ENCODE assay signal across 11 mouse cellular contexts in the genomic region with DNA sequence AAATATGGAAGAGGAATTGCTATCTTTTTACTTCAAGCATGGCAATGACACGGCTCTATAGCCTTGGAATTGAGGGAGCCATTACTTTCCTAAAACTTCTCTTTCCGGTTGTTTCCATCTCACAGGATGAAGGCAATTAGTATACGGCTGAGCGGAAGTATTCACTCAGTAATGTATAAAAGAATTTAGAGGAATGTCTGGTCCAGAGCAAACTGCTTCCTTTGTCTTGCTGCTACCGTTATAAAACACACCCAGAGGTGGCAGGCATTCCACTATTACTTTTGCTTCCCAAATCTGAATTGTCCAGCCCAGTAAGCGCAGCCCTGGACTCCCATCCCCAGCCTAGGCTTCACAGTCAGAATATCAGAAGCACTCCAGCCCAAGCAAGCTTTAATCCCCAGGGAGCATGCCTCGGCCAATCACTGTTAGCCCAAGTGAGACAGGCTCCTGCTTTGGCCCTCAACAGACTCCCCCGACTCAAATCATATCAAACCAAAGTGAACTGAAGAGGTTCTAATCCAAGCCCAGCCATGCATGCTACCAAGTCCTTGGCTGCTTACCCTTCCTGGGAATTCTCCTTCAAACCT. TPM values are rescaled to one million over a fixed set of nuclear protein-coding genes. Genes with fewer than 3 reads are reported as not detected.
A peak's percentile ranks its signal among the peaks of the same experiment; 100 is the strongest.
DNase-seq lines count a peak whose midpoint lies in the region; ATAC-seq and TF ChIP-seq lines count a peak whose summit lies in the region.
"Had no signal": no experiment of that assay in that cellular context is flagged by ENCODE, and none has a peak within 500 bp of the region (broad histone marks: within the 10 kb centered on the region; RNA-seq: fewer than 3 reads in every experiment).

No protein-coding gene starts in this region.

- no peak overlapping the region for H3K9ac ChIP-seq in hindbrain, postnatal 0 days (replicated peaks; ENCODE audit: low read length)

- no peak for TF ChIP-seq CTCF in layer of hippocampus, adult 2 months (conservative IDR thresholded peaks at IDR 0.05)
- no peak for TF ChIP-seq CTCF in hindbrain, postnatal 0 days (IDR thresholded peaks at IDR 0.05; ENCODE audit: low read depth)

- H3K4me3 ChIP-seq in layer of hippocampus, adult 2 months: no peak overlapping the region
- no peak overlapping the region for H3K4me3 ChIP-seq in hindbrain, postnatal 0 days (ENCODE audit: low read length)

- DNase-seq in embryo, embryonic 11 days: peak; percentile 26
- no peak for DNase-seq in embryo, embryonic 10.5 days (ENCODE audit: low spot score)
- DNase-seq in layer of hippocampus, adult 2 months (ENCODE audit: low spot score in 2 of 2): peak in 1 of 2 experiments; percentile 10
- DNase-seq in layer of hippocampus, postnatal 25 days (ENCODE audit: extremely low spot score in 1 of 2, low spot score in 1 of 2): no peak
- DNase-seq in ES-CJ7 (ENCODE audit: low read depth, low spot score): peak; percentile 52
- peak; percentile 14 for DNase-seq in hindbrain, postnatal 0 days (ENCODE audit: low spot score)
- DNase-seq in thymus, postnatal 25 days: no peak
- no peak for DNase-seq in ovary, postnatal 36 days (ENCODE audit: low spot score)
- DNase-seq: adrenal gland, postnatal 14 days; left cerebral cortex, postnatal 4 days; right cerebral cortex, postnatal 4 days had no signal

- peak overlapping the region; percentile 70 for H3K27ac ChIP-seq in layer of hippocampus, adult 2 months
- no peak overlapping the region for H3K27ac ChIP-seq in hindbrain, postnatal 0 days

- no peaks in the 10 kb centered on the region for H3K4me1 ChIP-seq in hindbrain, postnatal 0 days (ENCODE audit: insufficient read depth, low read length)

- no peaks in the 10 kb centered on the region for H3K36me3 ChIP-seq in hindbrain, postnatal 0 days (ENCODE audit: insufficient read depth, low read length)

- no peak overlapping the region for H3K4me2 ChIP-seq in hindbrain, postnatal 0 days (ENCODE audit: low read depth, low read length)

- no peaks in the 10 kb centered on the region for H3K9me3 ChIP-seq in hindbrain, postnatal 0 days (ENCODE audit: low read length)

- ATAC-seq in hindbrain, postnatal 0 days: no peak

- H3K27me3 ChIP-seq in hindbrain, postnatal 0 days (ENCODE audit: insufficient read depth, low read length): no peaks in the 10 kb centered on the region

- WGBS in hindbrain, postnatal 0 days: 46% methylated on average over 8 of the region's 8 CpGs

RNA-seq across cellular contexts. Expression of gene Dnah8, which starts 16.2 kb away (rescaled TPM):
- total RNA-seq in layer of hippocampus, adult 2 months (2021): 1 to 10 TPM; 2.4 to 3.5 TPM
- total RNA-seq in layer of hippocampus, postnatal 25 days (2021): 1 to 10 TPM; 1.6 to 2.4 TPM
- total RNA-seq in hindbrain, postnatal 0 days (2014; rRNA removed): 4.9 and 10.0 TPM in 2 replicates
- polyA plus RNA-seq in hindbrain, postnatal 0 days (2015; fragmentation: Nextera tagmentation; extraction: Ambion mirVana): 2.1 TPM in 2 replicates

RNA-seq across cellular contexts. Expression of gene Glo1, which starts 18.7 kb away (rescaled TPM):
- 100 to 1,000 TPM; 194 to 199 TPM for total RNA-seq in layer of hippocampus, adult 2 months (2021)
- 100 to 1,000 TPM; 179 to 204 TPM for total RNA-seq in layer of hippocampus, postnatal 25 days (2021)
- 165 and 200 TPM in 2 replicates for total RNA-seq in hindbrain, postnatal 0 days (2014; rRNA removed)
- 212 and 223 TPM in 2 replicates for polyA plus RNA-seq in hindbrain, postnatal 0 days (2015; fragmentation: Nextera tagmentation; extraction: Ambion mirVana)

RNA-seq across cellular contexts. Expression of gene Btbd9, which starts 31.7 kb away (rescaled TPM):
- total RNA-seq in layer of hippocampus, adult 2 months (2021): 100 to 1,000 TPM; 168 to 187 TPM
- 100 to 1,000 TPM; 138 to 162 TPM for total RNA-seq in layer of hippocampus, postnatal 25 days (2021)
- total RNA-seq in hindbrain, postnatal 0 days (2014; rRNA removed): 67.7 and 72.7 TPM in 2 replicates
- polyA plus RNA-seq in hindbrain, postnatal 0 days (2015; fragmentation: Nextera tagmentation; extraction: Ambion mirVana): 115 and 122 TPM in 2 replicates

Comparison
In these comparisons a context has a peak if more than half of its experiments do, and no peak if none do; other contexts are left out.
1. DNase-seq: peak in embryo, embryonic 11 days (single experiment), ES-CJ7 (single experiment) and hindbrain, postnatal 0 days (single experiment); none in embryo, embryonic 10.5 days (single experiment), layer of hippocampus, postnatal 25 days (0 of 2), thymus, postnatal 25 days (single experiment) and ovary, postnatal 36 days (single experiment).